In the genomic region with DNA sequence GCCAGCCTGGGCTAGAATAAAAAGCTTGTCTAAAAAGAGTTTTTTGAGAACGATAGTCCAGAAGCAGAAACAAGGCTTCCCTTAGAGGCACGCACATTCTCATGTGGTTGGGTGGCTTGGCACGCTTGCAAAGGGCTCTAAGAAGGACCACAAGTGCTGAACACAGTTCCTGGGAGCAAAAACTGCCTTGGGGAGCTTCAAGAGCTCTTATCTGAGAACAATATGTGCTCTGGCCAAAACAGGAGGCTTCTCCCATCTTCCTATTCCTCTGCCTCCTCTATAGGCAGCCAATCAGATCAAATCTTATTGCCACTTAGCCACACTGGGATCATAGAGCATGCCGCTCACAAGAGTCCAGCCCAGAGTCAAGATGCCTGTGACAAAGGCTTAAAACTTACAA, we compare ENCODE assay signal across 8 mouse cellular contexts. TPM values are rescaled to one million over a fixed set of nuclear protein-coding genes. Genes with fewer than 3 reads are reported as not detected.
A peak's percentile ranks its signal among the peaks of the same experiment; 100 is the strongest.
DNase-seq lines count a peak whose midpoint lies in the region; ATAC-seq and TF ChIP-seq lines count a peak whose summit lies in the region.

No protein-coding gene starts in this region.

- no peaks in the 10 kb centered on the region for H3K9me3 ChIP-seq in forebrain, embryonic 12.5 days
- H3K9me3 ChIP-seq in intestine, postnatal 0 days (ENCODE audit: control insufficient read depth): no peaks in the 10 kb centered on the region
- H3K9me3 ChIP-seq in midbrain, embryonic 15.5 days: no peaks in the 10 kb centered on the region

- H3K36me3 ChIP-seq in kidney, adult 2 months (ENCODE audit: control insufficient read depth, insufficient read depth, low read length): no peaks in the 10 kb centered on the region
- H3K36me3 ChIP-seq in forebrain, embryonic 12.5 days (replicated peaks): no peaks in the 10 kb centered on the region; the same call in 1 of the 2 replicates
- H3K36me3 ChIP-seq in intestine, postnatal 0 days (ENCODE audit: control insufficient read depth, insufficient read depth): no peaks in the 10 kb centered on the region
- H3K36me3 ChIP-seq in midbrain, embryonic 15.5 days (replicated peaks): no peaks in the 10 kb centered on the region

- H3K9ac ChIP-seq in forebrain, embryonic 12.5 days: no peak overlapping the region
- H3K9ac ChIP-seq in intestine, postnatal 0 days (ENCODE audit: low read depth, low read length): no peak overlapping the region
- H3K9ac ChIP-seq in midbrain, embryonic 15.5 days: no peak overlapping the region

- no peak overlapping the region for H3K4me3 ChIP-seq in kidney, adult 2 months (ENCODE audit: insufficient read depth, low read depth, low read length)
- no peak overlapping the region for H3K4me3 ChIP-seq in forebrain, embryonic 12.5 days (replicated peaks)
- H3K4me3 ChIP-seq in intestine, postnatal 0 days (ENCODE audit: low read depth, low read length): no peak overlapping the region
- no peak overlapping the region for H3K4me3 ChIP-seq in midbrain, embryonic 15.5 days

- no peak for DNase-seq in kidney, adult 2 months
- DNase-seq in kidney, adult 18-20 months: no peak
- DNase-seq in adrenal gland, postnatal 14 days: no peak
- DNase-seq in MN1 (ENCODE audit: low spot score): no peak

- H3K4me1 ChIP-seq in kidney, adult 2 months (ENCODE audit: control insufficient read depth, insufficient read depth, low read length): peaks cover 39% of the 10 kb centered on the region
- peaks cover 47% of the 10 kb centered on the region for H3K4me1 ChIP-seq in forebrain, embryonic 12.5 days
- H3K4me1 ChIP-seq in intestine, postnatal 0 days (replicated peaks; ENCODE audit: control insufficient read depth, insufficient read depth, low read length): 0 out of 2 replicates have a peak, but pooled peaks cover 2% of the 10 kb centered on the region
- H3K4me1 ChIP-seq in midbrain, embryonic 15.5 days: peaks cover 14% of the 10 kb centered on the region

- TF ChIP-seq POLR2A in kidney, adult 2 months (IDR thresholded peaks at IDR 0.05; ENCODE audit: low read depth, low read length): no peak

- no peak overlapping the region for H3K4me2 ChIP-seq in forebrain, embryonic 12.5 days
- no peak overlapping the region for H3K4me2 ChIP-seq in intestine, postnatal 0 days (replicated peaks; ENCODE audit: low read depth)
- H3K4me2 ChIP-seq in midbrain, embryonic 15.5 days: no peak overlapping the region

- no peak for ATAC-seq in forebrain, embryonic 12.5 days (ENCODE audit: low FRiP score)
- no peak for ATAC-seq in intestine, postnatal 0 days
- no peak for ATAC-seq in midbrain, embryonic 15.5 days (replicated peaks)
- ATAC-seq in frontal cortex, adult (ENCODE audit: low TSS enrichment): no peak

- 31% methylated on average over 4 of the region's 4 CpGs for WGBS in kidney, adult 2 months
- 79% methylated on average over 4 of the region's 4 CpGs for WGBS in forebrain, embryonic 12.5 days
- 66% methylated on average over 4 of the region's 4 CpGs for WGBS in intestine, postnatal 0 days
- 71% methylated on average over 4 of the region's 4 CpGs for WGBS in midbrain, embryonic 15.5 days

- TF ChIP-seq CTCF in kidney, adult 2 months (conservative IDR thresholded peaks at IDR 0.05; ENCODE audit: insufficient read depth, insufficient read length, low read depth, low read length): no peak
- no peak for TF ChIP-seq CTCF in intestine, postnatal 0 days (IDR thresholded peaks at IDR 0.05; ENCODE audit: low read depth)

- no peaks in the 10 kb centered on the region for H3K27me3 ChIP-seq in kidney, adult 2 months (replicated peaks; ENCODE audit: control insufficient read depth, insufficient read depth, low read length)
- no peaks in the 10 kb centered on the region for H3K27me3 ChIP-seq in forebrain, embryonic 12.5 days
- no peaks in the 10 kb centered on the region for H3K27me3 ChIP-seq in intestine, postnatal 0 days (replicated peaks; ENCODE audit: control insufficient read depth, insufficient read depth, low read length)
- H3K27me3 ChIP-seq in midbrain, embryonic 15.5 days (replicated peaks): no peaks in the 10 kb centered on the region

- peak overlapping the region; percentile 96 for H3K27ac ChIP-seq in kidney, adult 2 months (ENCODE audit: insufficient read depth, low read depth, low read length)
- H3K27ac ChIP-seq in forebrain, embryonic 12.5 days: 0 out of 2 replicates have a peak overlapping the region, but pooled peaks have one; percentile 42
- H3K27ac ChIP-seq in intestine, postnatal 0 days (ENCODE audit: low read depth, low read length): peak overlapping the region; percentile 67
- H3K27ac ChIP-seq in midbrain, embryonic 15.5 days: peak overlapping the region; percentile 28; the same call in 1 of the 2 replicates

RNA-seq across cellular contexts. Expression of gene Clic4, which starts 18.3 kb away (rescaled TPM):
- 86.6 and 91.1 TPM in 2 replicates for polyA plus RNA-seq in kidney, adult 2 months (2012; rRNA removed)
- polyA plus RNA-seq in forebrain, embryonic 12.5 days (2016; fragmentation: Nextera tagmentation; extraction: Ambion mirVana): 205 and 221 TPM in 2 replicates
- polyA plus RNA-seq in intestine, postnatal 0 days (2015; fragmentation: Nextera tagmentation; extraction: Ambion mirVana): 66.9 and 67.9 TPM in 2 replicates
- polyA plus RNA-seq in midbrain, embryonic 15.5 days (2015; fragmentation: Nextera tagmentation; extraction: Ambion mirVana): 63.8 and 69.5 TPM in 2 replicates
- 95.7 and 116 TPM in 2 replicates for total RNA-seq in adrenal gland, postnatal 14 days (2021)

Comparison
In these comparisons a context has a peak if more than half of its experiments do, and no peak if none do; other contexts are left out.
1. H3K27ac ChIP-seq: peak in every context shown above with its lines; median percentile 96 in kidney, adult 2 months; 67 in intestine, postnatal 0 days; 42 in forebrain, embryonic 12.5 days; 28 in midbrain, embryonic 15.5 days.